Mouse (Mus musculus) E14TG2a.4 (cell line): ENCODE measurements around the gene Arhgef12.

ENCODE experiments used
- CTCF ChIP-seq: conservative IDR thresholded peaks from 2 replicates; pipeline ENCODE4 v1.5.1; 2014; ENCODE audit warnings: low read length
- POU5F1 ChIP-seq: IDR thresholded peaks from 2 replicates; pipeline ENCODE4 v1.6.1; 2014; ENCODE audit warnings: low read length, borderline replicate concordance

GRCm38 (mm10) chr9:43003017-43003416 lies 104.0 kb downstream of the Arhgef12 start:
- TF ChIP-seq CTCF (no peak), POU5F1 (no peak)
